Mouse (Mus musculus) embryo, embryonic 9.5 days (tissue): ENCODE results near the gene Smco3.
A peak's percentile ranks its signal among the peaks of the same experiment; 100 is the strongest.
"Not testable (repeated sequence)": the region's sequence is repeated elsewhere in the genome, so short reads cannot be mapped to it uniquely, and the experiment has no call there.

ENCODE experiments used
- DNase-seq: peaks from one replicate; pipeline ENCODE4 v3.0.0-alpha.2; 2017; ENCODE audit errors: extremely low spot score

The Smco3 gene

GRCm38 (mm10) chr6:136835352-136835751 lies at the start of gene Smco3:
Gene Smco3 (minus strand): TSS chr6:136835452.
- no peak for DNase-seq

GRCm38 (mm10) chr6:136884766-136885165 lies 49.5 kb upstream of the Smco3 start:
- not testable (repeated sequence) for DNase-seq

- DNase-seq = no peak
Measured at GRCm38 (mm10) chr6:136883961-136884360, 48.7 kb upstream of the Smco3 start.

GRCm38 (mm10) chr6:136883431-136883915 lies 48.2 kb upstream of the Smco3 start:
- no peak for DNase-seq

- no peak for DNase-seq
Measured at GRCm38 (mm10) chr6:136881678-136882077, 46.4 kb upstream of the Smco3 start.

- peak; percentile 22 for DNase-seq
Measured at GRCm38 (mm10) chr6:136875670-136876069, 40.4 kb upstream of the Smco3 start, which contains the start of gene Mgp. Gene Mgp (minus strand): TSS chr6:136875823.

GRCm38 (mm10) chr6:136874599-136874998 lies 39.3 kb upstream of the Smco3 start:
- no peak for DNase-seq

GRCm38 (mm10) chr6:136868921-136869320 lies 33.7 kb upstream of the Smco3 start:
- DNase-seq = no peak

- no peak for DNase-seq
Measured at GRCm38 (mm10) chr6:136866150-136866549, 30.9 kb upstream of the Smco3 start.

GRCm38 (mm10) chr6:136865360-136865759 lies 30.1 kb upstream of the Smco3 start:
- no peak for DNase-seq

- DNase-seq = peak; percentile 51
Measured at GRCm38 (mm10) chr6:136861020-136861419, 25.8 kb upstream of the Smco3 start.

- DNase-seq = no peak
Measured at GRCm38 (mm10) chr6:136858420-136858819, 23.2 kb upstream of the Smco3 start.

GRCm38 (mm10) chr6:136857873-136858260 lies 22.6 kb upstream of the Smco3 start:
- DNase-seq = no peak

GRCm38 (mm10) chr6:136857186-136857872 lies 22.1 kb upstream of the Smco3 start, which contains the start of gene Art4:
Gene Art4 (minus strand): TSS chr6:136857733.
- DNase-seq = peak; percentile 35

GRCm38 (mm10) chr6:136856071-136856636 lies 20.9 kb upstream of the Smco3 start:
- peak; percentile 7 for DNase-seq

GRCm38 (mm10) chr6:136855183-136855582 lies 19.9 kb upstream of the Smco3 start:
- no peak for DNase-seq

- DNase-seq = no peak
Measured at GRCm38 (mm10) chr6:136854361-136854781, 19.1 kb upstream of the Smco3 start.

- DNase-seq = peak; percentile 28
Measured at GRCm38 (mm10) chr6:136852762-136853161, 17.5 kb upstream of the Smco3 start.

- DNase-seq = no peak
Measured at GRCm38 (mm10) chr6:136852348-136852747, 17.1 kb upstream of the Smco3 start.

GRCm38 (mm10) chr6:136850267-136850666 lies 15.0 kb upstream of the Smco3 start:
- no peak for DNase-seq

GRCm38 (mm10) chr6:136848971-136849370 lies 13.7 kb upstream of the Smco3 start:
- no peak for DNase-seq

GRCm38 (mm10) chr6:136848399-136848798 lies 13.1 kb upstream of the Smco3 start:
- DNase-seq = no peak

- peak; percentile 17 for DNase-seq
Measured at GRCm38 (mm10) chr6:136847790-136848189, 12.5 kb upstream of the Smco3 start.
